13 mouse cellular contexts compared by ENCODE assay signal in the genomic region with DNA sequence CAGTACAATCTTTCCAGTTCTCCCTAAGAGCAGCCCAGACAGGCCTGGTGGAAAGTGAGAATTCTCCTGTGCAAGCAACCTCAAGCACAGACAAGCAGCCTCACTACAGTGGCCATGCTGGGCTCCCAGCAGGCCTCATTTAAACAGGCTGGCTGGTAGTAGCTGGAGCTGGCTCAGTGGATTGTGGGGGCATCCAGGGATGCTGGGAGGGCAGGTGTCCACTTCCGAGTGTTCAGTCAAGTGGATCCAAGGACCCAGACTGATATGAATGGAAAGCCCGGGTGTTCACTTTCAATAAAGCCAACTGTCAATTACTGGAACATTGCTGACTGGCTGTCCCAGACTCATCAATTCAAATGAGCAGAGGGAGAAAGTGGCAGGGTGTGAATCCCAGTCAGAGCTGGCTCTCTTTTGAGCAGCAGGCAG.
A peak's percentile ranks its signal among the peaks of the same experiment; 100 is the strongest.
DNase-seq lines count a peak whose midpoint lies in the region; ATAC-seq lines count a peak whose summit lies in the region.
"Had no signal": no experiment of that assay in that cellular context is flagged by ENCODE, and none has a peak within 500 bp of the region (broad histone marks: within the 10 kb centered on the region; RNA-seq: fewer than 3 reads in every experiment).

No protein-coding gene starts in this region.

- peaks cover 4% of the 10 kb centered on the region; the same call in 1 of the 2 replicates for H3K9me3 ChIP-seq in forebrain, embryonic 10.5 days
- no peaks in the 10 kb centered on the region for H3K9me3 ChIP-seq in hindbrain, embryonic 15.5 days
- H3K9me3 ChIP-seq in intestine, embryonic 15.5 days, result no peaks in the 10 kb centered on the region
- H3K9me3 ChIP-seq: embryonic facial prominence, embryonic 15.5 days had no signal

- H3K27me3 ChIP-seq in forebrain, embryonic 10.5 days (ENCODE audit: poor library complexity, severe bottlenecking), result no peaks in the 10 kb centered on the region
- H3K27me3 ChIP-seq in hindbrain, embryonic 15.5 days, result no peaks in the 10 kb centered on the region
- no peaks in the 10 kb centered on the region for H3K27me3 ChIP-seq in intestine, embryonic 15.5 days (replicated peaks)
- H3K27me3 ChIP-seq: embryonic facial prominence, embryonic 15.5 days had no signal

- no peaks in the 10 kb centered on the region for H3K36me3 ChIP-seq in forebrain, embryonic 10.5 days (replicated peaks)
- no peaks in the 10 kb centered on the region for H3K36me3 ChIP-seq in hindbrain, embryonic 15.5 days
- no peaks in the 10 kb centered on the region for H3K36me3 ChIP-seq in intestine, embryonic 15.5 days
- H3K36me3 ChIP-seq: embryonic facial prominence, embryonic 15.5 days had no signal

- intact Hi-C loops in heart, postnatal 10 days (cut with DNase I), result no loop called here

- no peak overlapping the region for H3K9ac ChIP-seq in hindbrain, embryonic 15.5 days
- H3K9ac ChIP-seq in intestine, embryonic 15.5 days, result no peak overlapping the region
- H3K9ac ChIP-seq: embryonic facial prominence, embryonic 15.5 days had no signal

- 42% methylated on average over 2 of the region's 2 CpGs for WGBS in forebrain, embryonic 10.5 days
- 17% methylated on average over 2 of the region's 2 CpGs for WGBS in hindbrain, embryonic 15.5 days
- WGBS in intestine, embryonic 15.5 days, result 81% methylated on average over 2 of the region's 2 CpGs

- DNase-seq in MN1 (ENCODE audit: low spot score), result peak; percentile 19
- no peak for DNase-seq in forebrain, embryonic 10.5 days (ENCODE audit: extremely low spot score, low spot score)
- no peak for DNase-seq in adrenal gland, adult 18-20 months (ENCODE audit: low spot score in 2 of 2)
- no peak for DNase-seq in heart, postnatal 10 days
- DNase-seq: heart, postnatal 36 days; lung, postnatal 10 days; thymus, postnatal 14 days had no signal

- ATAC-seq in cerebellum, adult (ENCODE audit: insufficient number of reproducible peaks, low FRiP score, low TSS enrichment), result peak; percentile 74
- ATAC-seq in hindbrain, embryonic 15.5 days (ENCODE audit: low FRiP score, low read depth), result peak; percentile 65
- ATAC-seq in intestine, embryonic 15.5 days, result no peak

- peak overlapping the region; percentile 60 for H3K27ac ChIP-seq in forebrain, embryonic 10.5 days
- no peak overlapping the region for H3K27ac ChIP-seq in hindbrain, embryonic 15.5 days (replicated peaks)
- no peak overlapping the region for H3K27ac ChIP-seq in intestine, embryonic 15.5 days
- H3K27ac ChIP-seq: embryonic facial prominence, embryonic 15.5 days; kidney, postnatal 0 days had no signal

- H3K4me3 ChIP-seq in forebrain, embryonic 10.5 days, result no peak overlapping the region
- no peak overlapping the region for H3K4me3 ChIP-seq in hindbrain, embryonic 15.5 days
- H3K4me3 ChIP-seq in intestine, embryonic 15.5 days (replicated peaks), result no peak overlapping the region
- H3K4me3 ChIP-seq: embryonic facial prominence, embryonic 15.5 days had no signal

- no peak overlapping the region for H3K4me2 ChIP-seq in hindbrain, embryonic 15.5 days
- no peak overlapping the region for H3K4me2 ChIP-seq in intestine, embryonic 15.5 days (replicated peaks)
- H3K4me2 ChIP-seq: embryonic facial prominence, embryonic 15.5 days; liver, embryonic 11.5 days had no signal

- H3K4me1 ChIP-seq in forebrain, embryonic 10.5 days, result peaks cover 12% of the 10 kb centered on the region
- 0 out of 2 replicates have a peak, but pooled peaks cover 8% of the 10 kb centered on the region for H3K4me1 ChIP-seq in hindbrain, embryonic 15.5 days (replicated peaks)
- H3K4me1 ChIP-seq in intestine, embryonic 15.5 days (replicated peaks), result no peaks in the 10 kb centered on the region
- H3K4me1 ChIP-seq: embryonic facial prominence, embryonic 15.5 days had no signal
